Mouse (Mus musculus): ENCODE measurements around the gene Gm49661. TPM values are rescaled to one million over a fixed set of nuclear protein-coding genes. Genes with fewer than 3 reads are reported as not detected.

Gene Gm49661
- polyA plus RNA-seq, 1 experiment: not detected

GRCm38 (mm10) chr8:84936962-84937546 is 32.2 kb downstream of the Gm49661 start, which contains the start of gene Mast1:
Mast1 (minus strand) TSS chr8:84937359.
- H3K27me3 ChIP-seq (ENCODE audit: control insufficient read depth, insufficient read depth, low read length): peaks cover 23% of the 10 kb centered on the region
- no peak within 1 kb of the TSS for H3K27ac ChIP-seq (ENCODE audit: control insufficient read depth, insufficient read depth, low read length)
- 1% methylated on average over 49 of the region's 50 CpGs for WGBS
- H3K4me1 ChIP-seq (replicated peaks; ENCODE audit: control insufficient read depth, insufficient read depth, low read length): no peaks in the 10 kb centered on the region; the same call in 1 of the 2 replicates
- peak; percentile 51 for DNase-seq
- no peaks in the 10 kb centered on the region for H3K36me3 ChIP-seq (ENCODE audit: control insufficient read depth, insufficient read depth, low read length)
- 0 out of 2 replicates have a peak, but pooled peaks have one; percentile 60 for TF ChIP-seq CTCF (IDR thresholded peaks at IDR 0.05; ENCODE audit: borderline replicate concordance, control insufficient read depth, extremely low read depth, insufficient read depth, low read length, poor library complexity)
- TF ChIP-seq POLR2A (IDR thresholded peaks at IDR 0.05; ENCODE audit: control insufficient read depth, extremely low read depth, insufficient read depth, low read length, poor library complexity): no peak
- peak within 1 kb of the TSS; percentile 25 for H3K4me3 ChIP-seq (ENCODE audit: control insufficient read depth, insufficient read depth, low read length)

- peaks cover 23% of the 10 kb centered on the region for H3K27me3 ChIP-seq (ENCODE audit: control insufficient read depth, insufficient read depth, low read length)
- H3K4me3 ChIP-seq (ENCODE audit: control insufficient read depth, insufficient read depth, low read length): no peak overlapping the region
- no peak for DNase-seq
- H3K27ac ChIP-seq (ENCODE audit: control insufficient read depth, insufficient read depth, low read length): no peak overlapping the region
- TF ChIP-seq POLR2A (IDR thresholded peaks at IDR 0.05; ENCODE audit: control insufficient read depth, extremely low read depth, insufficient read depth, low read length, poor library complexity) (no peak), CTCF (IDR thresholded peaks at IDR 0.05; ENCODE audit: borderline replicate concordance, control insufficient read depth, extremely low read depth, insufficient read depth, low read length, poor library complexity) (no peak)
- 26% methylated on average over 23 of the region's 23 CpGs for WGBS
- H3K4me1 ChIP-seq (replicated peaks; ENCODE audit: control insufficient read depth, insufficient read depth, low read length): no peaks in the 10 kb centered on the region; the same call in 1 of the 2 replicates
- no peaks in the 10 kb centered on the region for H3K36me3 ChIP-seq (ENCODE audit: control insufficient read depth, insufficient read depth, low read length)
Measured at GRCm38 (mm10) chr8:84936041-84936961, 32.9 kb downstream of the Gm49661 start.

- Histone ChIP-seq H3K27me3 (ENCODE audit: control insufficient read depth, insufficient read depth, low read length) (peaks cover 23% of the 10 kb centered on the region), H3K4me1 (replicated peaks; ENCODE audit: control insufficient read depth, insufficient read depth, low read length) (no peaks in the 10 kb centered on the region; the same call in 1 of the 2 replicates), H3K36me3 (ENCODE audit: control insufficient read depth, insufficient read depth, low read length) (no peaks in the 10 kb centered on the region), H3K27ac (ENCODE audit: control insufficient read depth, insufficient read depth, low read length) (no peak overlapping the region), H3K4me3 (ENCODE audit: control insufficient read depth, insufficient read depth, low read length) (no peak overlapping the region)
- 6% methylated on average over 14 of the region's 14 CpGs for WGBS
- TF ChIP-seq POLR2A (IDR thresholded peaks at IDR 0.05; ENCODE audit: control insufficient read depth, extremely low read depth, insufficient read depth, low read length, poor library complexity): no peak
- no peak for TF ChIP-seq CTCF (IDR thresholded peaks at IDR 0.05; ENCODE audit: borderline replicate concordance, control insufficient read depth, extremely low read depth, insufficient read depth, low read length, poor library complexity)
- no peak for DNase-seq
Measured at GRCm38 (mm10) chr8:84935489-84935888, 33.7 kb downstream of the Gm49661 start.

- H3K27me3 ChIP-seq (ENCODE audit: control insufficient read depth, insufficient read depth, low read length): peaks cover 23% of the 10 kb centered on the region
- no peaks in the 10 kb centered on the region for H3K36me3 ChIP-seq (ENCODE audit: control insufficient read depth, insufficient read depth, low read length)
- DNase-seq: no peak
- no peak for TF ChIP-seq POLR2A (IDR thresholded peaks at IDR 0.05; ENCODE audit: control insufficient read depth, extremely low read depth, insufficient read depth, low read length, poor library complexity)
- TF ChIP-seq CTCF (IDR thresholded peaks at IDR 0.05; ENCODE audit: borderline replicate concordance, control insufficient read depth, extremely low read depth, insufficient read depth, low read length, poor library complexity): no peak
- no peak overlapping the region for H3K27ac ChIP-seq (ENCODE audit: control insufficient read depth, insufficient read depth, low read length)
- no peak overlapping the region for H3K4me3 ChIP-seq (ENCODE audit: control insufficient read depth, insufficient read depth, low read length)
- WGBS: 4% methylated on average over 15 of the region's 15 CpGs
- H3K4me1 ChIP-seq (replicated peaks; ENCODE audit: control insufficient read depth, insufficient read depth, low read length): no peaks in the 10 kb centered on the region; the same call in 1 of the 2 replicates
Measured at GRCm38 (mm10) chr8:84934860-84935259, 34.4 kb downstream of the Gm49661 start.

- H3K27ac ChIP-seq (ENCODE audit: control insufficient read depth, insufficient read depth, low read length): no peak overlapping the region
- H3K27me3 ChIP-seq (ENCODE audit: control insufficient read depth, insufficient read depth, low read length): peaks cover 26% of the 10 kb centered on the region
- TF ChIP-seq POLR2A (IDR thresholded peaks at IDR 0.05; ENCODE audit: control insufficient read depth, extremely low read depth, insufficient read depth, low read length, poor library complexity) (no peak), CTCF (IDR thresholded peaks at IDR 0.05; ENCODE audit: borderline replicate concordance, control insufficient read depth, extremely low read depth, insufficient read depth, low read length, poor library complexity) (no peak)
- H3K36me3 ChIP-seq (ENCODE audit: control insufficient read depth, insufficient read depth, low read length): no peaks in the 10 kb centered on the region
- no peaks in the 10 kb centered on the region; the same call in 1 of the 2 replicates for H3K4me1 ChIP-seq (replicated peaks; ENCODE audit: control insufficient read depth, insufficient read depth, low read length)
- 74% methylated on average over 16 of the region's 16 CpGs for whole genome bisulfite sequencing
- H3K4me3 ChIP-seq (ENCODE audit: control insufficient read depth, insufficient read depth, low read length): no peak overlapping the region
- no peak for DNase-seq
Measured at GRCm38 (mm10) chr8:84933767-84934559, 35.3 kb downstream of the Gm49661 start.

GRCm38 (mm10) chr8:84930582-84930981 is 38.7 kb downstream of the Gm49661 start:
- H3K4me3 ChIP-seq (ENCODE audit: control insufficient read depth, insufficient read depth, low read length): no peak overlapping the region
- H3K4me1 ChIP-seq (replicated peaks; ENCODE audit: control insufficient read depth, insufficient read depth, low read length): no peaks in the 10 kb centered on the region
- H3K27me3 ChIP-seq (ENCODE audit: control insufficient read depth, insufficient read depth, low read length): peaks cover 15% of the 10 kb centered on the region
- no peaks in the 10 kb centered on the region for H3K36me3 ChIP-seq (ENCODE audit: control insufficient read depth, insufficient read depth, low read length)
- H3K27ac ChIP-seq (ENCODE audit: control insufficient read depth, insufficient read depth, low read length): no peak overlapping the region
- WGBS: 90% methylated on average over 13 of the region's 13 CpGs
- DNase-seq: no peak
- TF ChIP-seq POLR2A (IDR thresholded peaks at IDR 0.05; ENCODE audit: control insufficient read depth, extremely low read depth, insufficient read depth, low read length, poor library complexity) (no peak), CTCF (IDR thresholded peaks at IDR 0.05; ENCODE audit: borderline replicate concordance, control insufficient read depth, extremely low read depth, insufficient read depth, low read length, poor library complexity) (no peak)

Data from thymus, adult 2 months (tissue).